Mouse (Mus musculus) heart, embryonic 10.5 days (tissue): ENCODE measurements at regions not wholly inside any gene's neighbourhood (a gene's known extent, or its start where the extent isn't known, plus 50 kb on each side); places are given as distances from the start of the nearest gene placed in this dataset.

ENCODE experiments used
- DNase-seq: peaks from one replicate; pipeline ENCODE4 v3.0.0-alpha.2; 2017; ENCODE audit warnings: low spot score
- H3K27ac ChIP-seq: fragments of 300-500 bp; sonication (generic); 2 replicates; pipeline ENCODE4 v1.5.1; 2016; ENCODE audit warnings: mild to moderate bottlenecking
- H3K27me3 ChIP-seq: fragments of 300-500 bp; sonication (generic); 2 replicates; pipeline ENCODE4 v1.6.1; 2016; ENCODE audit warnings: mild to moderate bottlenecking; ENCODE audit not compliant: poor library complexity, insufficient read depth, severe bottlenecking
- H3K36me3 ChIP-seq: fragments of 300-500 bp; sonication (generic); 2 replicates; pipeline ENCODE4 v1.6.1; 2016; ENCODE audit warnings: mild to moderate bottlenecking, moderate library complexity
- H3K4me1 ChIP-seq: fragments of 300-500 bp; sonication (generic); 2 replicates; pipeline ENCODE4 v1.6.1; 2016; ENCODE audit warnings: mild to moderate bottlenecking
- H3K4me3 ChIP-seq: fragments of 300-500 bp; sonication (generic); 2 replicates; pipeline ENCODE4 v1.5.1; 2016; ENCODE audit warnings: mild to moderate bottlenecking, moderate library complexity
- H3K9me3 ChIP-seq: fragments of 300-500 bp; sonication (generic); 2 replicates; pipeline ENCODE4 v1.6.1; 2016; ENCODE audit warnings: mild to moderate bottlenecking, moderate library complexity
- WGBS: fragments of 180-500 bp; shearing (Covaris S2); methylation state at CpG from one replicate; pipeline ENCODE4 v1.1.7; 2016; 5-methylcytosine and 5-hydroxymethylcytosine counted together

- Histone ChIP-seq H3K27ac (no peak overlapping the region), H3K4me3 (no peak overlapping the region), H3K36me3 (no peaks in the 10 kb centered on the region), H3K9me3 (no peaks in the 10 kb centered on the region), H3K4me1 (peaks cover 55% of the 10 kb centered on the region), H3K27me3 (no peaks in the 10 kb centered on the region)
- WGBS = 69% methylated on average over 1 of the region's 1 CpGs
- no peak for DNase-seq
Measured at GRCm38 (mm10) chr15:93653378-93653777, 57.7 kb upstream of the Prickle1 start.

GRCm38 (mm10) chr15:93650981-93651757, 55.5 kb upstream of the Prickle1 start:
- H3K27ac ChIP-seq = peak overlapping the region; percentile 70
- no peaks in the 10 kb centered on the region for H3K27me3 ChIP-seq
- no peaks in the 10 kb centered on the region for H3K9me3 ChIP-seq
- H3K4me1 ChIP-seq = peaks cover 45% of the 10 kb centered on the region
- no peak overlapping the region for H3K4me3 ChIP-seq
- DNase-seq = no peak
- 45% methylated on average over 14 of the region's 14 CpGs for WGBS
- H3K36me3 ChIP-seq = no peaks in the 10 kb centered on the region

GRCm38 (mm10) chr15:93650009-93650522, 54.4 kb upstream of the Prickle1 start:
- no peaks in the 10 kb centered on the region for H3K27me3 ChIP-seq
- no peak overlapping the region for H3K4me3 ChIP-seq
- H3K9me3 ChIP-seq = no peaks in the 10 kb centered on the region
- H3K36me3 ChIP-seq = no peaks in the 10 kb centered on the region
- peak overlapping the region; percentile 70; the same call in 1 of the 2 replicates for H3K27ac ChIP-seq
- 82% methylated on average over 2 of the region's 2 CpGs for WGBS
- peaks cover 34% of the 10 kb centered on the region for H3K4me1 ChIP-seq
- DNase-seq = peak; percentile 61

- peaks cover 32% of the 10 kb centered on the region for H3K4me1 ChIP-seq
- no peaks in the 10 kb centered on the region for H3K9me3 ChIP-seq
- H3K27ac ChIP-seq = no peak overlapping the region
- H3K4me3 ChIP-seq = no peak overlapping the region
- WGBS = 48% methylated on average over 4 of the region's 4 CpGs
- no peaks in the 10 kb centered on the region for H3K36me3 ChIP-seq
- DNase-seq = peak; percentile 56
- no peaks in the 10 kb centered on the region for H3K27me3 ChIP-seq
Measured at GRCm38 (mm10) chr15:93648646-93649045, 53.0 kb upstream of the Prickle1 start.

- peaks cover 31% of the 10 kb centered on the region for H3K4me1 ChIP-seq
- no peak overlapping the region for H3K27ac ChIP-seq
- H3K4me3 ChIP-seq = no peak overlapping the region
- no peaks in the 10 kb centered on the region for H3K27me3 ChIP-seq
- DNase-seq = peak; percentile 22
- no peaks in the 10 kb centered on the region for H3K36me3 ChIP-seq
- whole genome bisulfite sequencing = 86% methylated on average over 3 of the region's 3 CpGs
- no peaks in the 10 kb centered on the region for H3K9me3 ChIP-seq
Measured at GRCm38 (mm10) chr15:93646820-93647219, 51.1 kb upstream of the Prickle1 start.

- DNase-seq = no peak
- Histone ChIP-seq H3K4me3 (no peak overlapping the region), H3K36me3 (no peaks in the 10 kb centered on the region), H3K4me1 (peaks cover 22% of the 10 kb centered on the region), H3K9me3 (no peaks in the 10 kb centered on the region), H3K27ac (no peak overlapping the region), H3K27me3 (no peaks in the 10 kb centered on the region)
- 82% methylated on average over 8 of the region's 8 CpGs for WGBS
Measured at GRCm38 (mm10) chr15:93645950-93646349, 50.3 kb upstream of the Prickle1 start.
